Mouse (Mus musculus) skeletal muscle tissue, adult 2 months (tissue): ENCODE results near the gene Olfr311.

Source experiments
- DNase-seq: peaks from one replicate; pipeline ENCODE4 v3.0.0-alpha.2; 2012; ENCODE audit warnings: low read depth, low spot score

Gene Olfr311

DNA sequence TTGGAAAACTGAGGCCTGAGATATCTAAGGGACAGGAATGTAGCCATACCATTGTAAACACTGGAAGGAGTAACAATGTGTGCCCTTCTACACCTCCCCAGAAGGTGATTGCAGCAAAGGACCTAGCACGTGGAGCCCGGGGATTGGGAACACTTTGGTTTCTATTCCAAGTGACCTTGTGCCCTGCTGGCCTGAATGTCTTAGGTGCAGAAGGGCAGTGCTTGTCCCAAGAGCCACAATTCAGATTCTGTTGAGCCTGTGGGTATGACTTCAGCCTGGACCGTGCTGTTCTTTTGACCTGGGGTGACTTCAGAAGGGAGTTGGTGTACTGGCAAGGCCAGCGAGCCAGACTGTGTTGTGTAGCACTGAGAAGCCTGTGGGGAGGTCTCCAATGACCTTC is 31.9 kb downstream of the Olfr311 start:
- DNase-seq: no peak

DNA sequence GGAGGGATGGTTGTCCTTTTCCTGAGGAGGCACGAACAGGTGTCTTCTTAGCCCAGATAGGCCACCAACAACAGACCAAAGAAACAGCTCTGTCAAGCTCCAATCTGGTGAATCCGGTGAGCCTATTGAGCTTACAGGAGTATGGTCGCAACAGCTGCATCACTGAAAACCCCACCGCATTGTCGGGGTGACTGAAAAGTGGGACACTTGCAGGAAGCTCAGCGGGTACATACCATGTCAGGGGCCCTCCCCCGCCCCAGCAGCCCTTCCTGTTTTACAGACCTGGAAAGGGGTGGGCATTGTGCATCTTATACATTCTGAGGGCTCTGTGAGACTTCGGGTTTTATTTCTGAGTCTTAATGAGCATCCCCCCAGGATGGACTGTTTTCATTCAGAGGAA is 44.7 kb downstream of the Olfr311 start:
- no peak for DNase-seq

DNA sequence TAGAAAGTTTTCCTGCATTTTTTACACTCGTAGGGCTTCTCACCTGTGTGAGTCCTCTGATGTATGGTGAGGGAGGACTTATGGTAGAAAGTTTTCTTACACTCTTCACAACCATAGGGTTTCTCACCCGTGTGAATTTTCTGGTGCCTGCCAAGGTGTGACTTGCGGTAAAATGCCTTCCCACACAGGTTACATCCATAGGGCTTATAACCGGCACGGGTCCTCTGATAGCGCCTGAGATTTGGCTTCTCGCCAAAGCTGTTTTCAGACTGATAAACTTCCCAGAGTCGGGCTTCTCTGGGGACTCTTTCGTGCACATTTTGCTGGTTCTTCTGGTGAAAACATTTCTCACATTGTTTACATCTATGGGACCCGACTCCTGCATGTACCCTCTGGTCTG is 51.5 kb downstream of the Olfr311 start:
- DNase-seq: no peak
